Mouse (Mus musculus): ENCODE data around the gene Itgad. TPM values are rescaled to one million over a fixed set of nuclear protein-coding genes. Genes with fewer than 3 reads are reported as not detected.

Itgad gene
- polyA plus RNA-seq, 1 experiment = 0.56 TPM

- WGBS = 66% methylated on average over 7 of the region's 7 CpGs
- H3K4me1 ChIP-seq (ENCODE audit: control insufficient read depth, insufficient read depth, low read length) = no peaks in the 10 kb centered on the region
- TF ChIP-seq CTCF (IDR thresholded peaks at IDR 0.05; ENCODE audit: insufficient read depth, low read length) (no peak), POLR2A (IDR thresholded peaks at IDR 0.05; ENCODE audit: borderline replicate concordance, extremely low read depth, low read depth, low read length) (no peak)
- no peak overlapping the region for H3K4me3 ChIP-seq (replicated peaks; ENCODE audit: extremely low read depth, low read depth, low read length)
- no peak for DNase-seq
These were observed 12.2 kb downstream of the Itgad start for GRCm38 (mm10) chr7:128166391-128166790.

GRCm38 (mm10) chr7:128169996-128170395 lies 15.8 kb downstream of the Itgad start:
- DNase-seq = no peak
- no peaks in the 10 kb centered on the region for H3K4me1 ChIP-seq (ENCODE audit: control insufficient read depth, insufficient read depth, low read length)
- TF ChIP-seq CTCF (IDR thresholded peaks at IDR 0.05; ENCODE audit: insufficient read depth, low read length) (no peak), POLR2A (IDR thresholded peaks at IDR 0.05; ENCODE audit: borderline replicate concordance, extremely low read depth, low read depth, low read length) (no peak)
- no peak overlapping the region for H3K4me3 ChIP-seq (replicated peaks; ENCODE audit: extremely low read depth, low read depth, low read length)
- 72% methylated on average over 3 of the region's 3 CpGs for WGBS

GRCm38 (mm10) chr7:128178385-128178784 lies 24.2 kb downstream of the Itgad start:
- TF ChIP-seq CTCF (IDR thresholded peaks at IDR 0.05; ENCODE audit: insufficient read depth, low read length) (no peak), POLR2A (IDR thresholded peaks at IDR 0.05; ENCODE audit: borderline replicate concordance, extremely low read depth, low read depth, low read length) (no peak)
- Histone ChIP-seq H3K4me3 (replicated peaks; ENCODE audit: extremely low read depth, low read depth, low read length) (no peak overlapping the region), H3K4me1 (ENCODE audit: control insufficient read depth, insufficient read depth, low read length) (no peaks in the 10 kb centered on the region)
- 44% methylated on average over 2 of the region's 2 CpGs for WGBS
- no peak for DNase-seq

- DNase-seq = no peak
- TF ChIP-seq POLR2A (IDR thresholded peaks at IDR 0.05; ENCODE audit: borderline replicate concordance, extremely low read depth, low read depth, low read length) (no peak), CTCF (IDR thresholded peaks at IDR 0.05; ENCODE audit: insufficient read depth, low read length) (no peak)
- H3K4me3 ChIP-seq (replicated peaks; ENCODE audit: extremely low read depth, low read depth, low read length) = no peak overlapping the region
- 63% methylated on average over 7 of the region's 7 CpGs for WGBS
- no peaks in the 10 kb centered on the region for H3K4me1 ChIP-seq (ENCODE audit: control insufficient read depth, insufficient read depth, low read length)
These were observed 25.9 kb downstream of the Itgad start for GRCm38 (mm10) chr7:128180126-128180525.

GRCm38 (mm10) chr7:128180546-128180945 lies 26.4 kb downstream of the Itgad start:
- 60% methylated on average over 6 of the region's 6 CpGs for WGBS
- Histone ChIP-seq H3K4me3 (replicated peaks; ENCODE audit: extremely low read depth, low read depth, low read length) (no peak overlapping the region), H3K4me1 (ENCODE audit: control insufficient read depth, insufficient read depth, low read length) (no peaks in the 10 kb centered on the region)
- DNase-seq = no peak
- TF ChIP-seq POLR2A (IDR thresholded peaks at IDR 0.05; ENCODE audit: borderline replicate concordance, extremely low read depth, low read depth, low read length) (no peak), CTCF (IDR thresholded peaks at IDR 0.05; ENCODE audit: insufficient read depth, low read length) (no peak)

GRCm38 (mm10) chr7:128181691-128182090 lies 27.5 kb downstream of the Itgad start:
- TF ChIP-seq POLR2A (IDR thresholded peaks at IDR 0.05; ENCODE audit: borderline replicate concordance, extremely low read depth, low read depth, low read length) = no peak
- no peak for TF ChIP-seq CTCF (IDR thresholded peaks at IDR 0.05; ENCODE audit: insufficient read depth, low read length)
- Histone ChIP-seq H3K4me1 (ENCODE audit: control insufficient read depth, insufficient read depth, low read length) (no peaks in the 10 kb centered on the region), H3K4me3 (replicated peaks; ENCODE audit: extremely low read depth, low read depth, low read length) (no peak overlapping the region)
- no peak for DNase-seq
- 78% methylated on average over 10 of the region's 10 CpGs for WGBS

GRCm38 (mm10) chr7:128201607-128202006 lies 47.4 kb downstream of the Itgad start:
- TF ChIP-seq CTCF (IDR thresholded peaks at IDR 0.05; ENCODE audit: insufficient read depth, low read length) (no peak), POLR2A (IDR thresholded peaks at IDR 0.05; ENCODE audit: borderline replicate concordance, extremely low read depth, low read depth, low read length) (no peak)
- no peaks in the 10 kb centered on the region for H3K4me1 ChIP-seq (ENCODE audit: control insufficient read depth, insufficient read depth, low read length)
- DNase-seq = no peak
- no peak overlapping the region for H3K4me3 ChIP-seq (replicated peaks; ENCODE audit: extremely low read depth, low read depth, low read length)
- WGBS = 90% methylated on average over 9 of the region's 9 CpGs

GRCm38 (mm10) chr7:128203071-128203470 lies 48.9 kb downstream of the Itgad start:
- H3K4me3 ChIP-seq (replicated peaks; ENCODE audit: extremely low read depth, low read depth, low read length) = no peak overlapping the region
- no peak for DNase-seq
- no peak for TF ChIP-seq CTCF (IDR thresholded peaks at IDR 0.05; ENCODE audit: insufficient read depth, low read length)
- no peak for TF ChIP-seq POLR2A (IDR thresholded peaks at IDR 0.05; ENCODE audit: borderline replicate concordance, extremely low read depth, low read depth, low read length)
- H3K4me1 ChIP-seq (ENCODE audit: control insufficient read depth, insufficient read depth, low read length) = no peaks in the 10 kb centered on the region
- WGBS = 85% methylated on average over 9 of the region's 9 CpGs

GRCm38 (mm10) chr7:128204179-128204578 lies 50.0 kb downstream of the Itgad start:
- TF ChIP-seq CTCF (IDR thresholded peaks at IDR 0.05; ENCODE audit: insufficient read depth, low read length) (no peak), POLR2A (IDR thresholded peaks at IDR 0.05; ENCODE audit: borderline replicate concordance, extremely low read depth, low read depth, low read length) (no peak)
- WGBS = 93% methylated on average over 8 of the region's 8 CpGs
- Histone ChIP-seq H3K4me3 (replicated peaks; ENCODE audit: extremely low read depth, low read depth, low read length) (no peak overlapping the region), H3K4me1 (ENCODE audit: control insufficient read depth, insufficient read depth, low read length) (no peaks in the 10 kb centered on the region)
- no peak for DNase-seq

GRCm38 (mm10) chr7:128205695-128206094 lies 51.5 kb downstream of the Itgad start:
- TF ChIP-seq POLR2A (IDR thresholded peaks at IDR 0.05; ENCODE audit: borderline replicate concordance, extremely low read depth, low read depth, low read length) (no peak), CTCF (IDR thresholded peaks at IDR 0.05; ENCODE audit: insufficient read depth, low read length) (no peak)
- 80% methylated on average over 18 of the region's 18 CpGs for WGBS
- Histone ChIP-seq H3K4me1 (ENCODE audit: control insufficient read depth, insufficient read depth, low read length) (no peaks in the 10 kb centered on the region), H3K4me3 (replicated peaks; ENCODE audit: extremely low read depth, low read depth, low read length) (no peak overlapping the region)
- no peak for DNase-seq
